Mouse (Mus musculus) mouse embryonic stem cell (cell line): Measurements from ENCODE around the gene Rad51b.

Experiments used
- in situ Hi-C, 2 experiments: fragments of 300-500 bp; cut with MboI; formaldehyde crosslinking; loops; 1 replicate in 1 of 2; 3 replicates in 1 of 2; pipeline ENCODE4 v1.14.3; 2019 to 2020; ENCODE audit warnings: low sequenced_read_pairs in 2 of 2, low pct_unique_long_range_greater_than_20kb in 1 of 2, mixed read lengths in 1 of 2; ENCODE audit not compliant: unreplicated experiment in 1 of 2

Gene Rad51b

DNA sequence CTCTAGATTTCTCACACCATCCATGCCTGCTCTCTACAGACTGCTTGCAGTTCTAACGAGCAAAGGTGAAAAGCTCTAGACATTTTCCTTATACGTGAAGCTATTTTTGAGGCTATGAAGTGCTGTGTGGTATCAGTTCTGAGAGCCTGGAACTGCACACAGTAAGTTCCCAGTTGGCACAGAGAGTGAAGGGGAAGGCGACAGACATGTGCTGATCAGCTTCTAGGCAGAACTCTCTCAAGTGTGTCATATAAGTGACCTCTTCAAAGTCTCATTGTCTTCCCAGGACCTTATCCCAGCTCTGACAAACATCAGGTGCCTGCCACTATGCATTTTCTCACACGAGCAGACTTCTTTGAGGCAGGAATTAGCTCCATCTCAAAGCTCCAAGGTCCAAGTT is 530.7 kb downstream of the Rad51b start:
- in situ Hi-C loops = no loop called here

- in situ Hi-C loops = no loop called here
These were observed 533.6 kb downstream of the Rad51b start for GRCm38 (mm10) chr12:79830686-79831085.

- in situ Hi-C loops = no loop called here
These were observed 535.5 kb downstream of the Rad51b start for GRCm38 (mm10) chr12:79832611-79833010.

DNA sequence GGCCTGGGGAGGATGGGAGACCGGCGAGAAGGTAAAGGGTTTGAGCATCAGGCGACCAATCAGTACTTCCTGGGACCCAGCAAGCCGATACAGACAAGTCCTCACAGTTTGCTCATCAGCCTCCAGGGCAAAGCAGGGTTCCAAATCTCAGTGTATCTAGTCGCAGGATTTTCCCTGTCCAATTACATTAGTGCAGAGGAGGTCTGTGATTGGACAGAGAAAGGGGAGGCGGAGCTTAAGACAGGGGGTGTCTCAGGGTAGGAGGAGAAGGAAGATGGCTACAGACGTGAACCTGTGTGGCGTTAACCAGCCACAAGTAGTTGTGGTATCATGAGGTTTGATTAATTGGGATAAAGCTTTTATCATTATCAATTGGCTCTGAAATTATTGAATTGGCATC is 538.4 kb downstream of the Rad51b start:
- in situ Hi-C loops = no loop called here

DNA sequence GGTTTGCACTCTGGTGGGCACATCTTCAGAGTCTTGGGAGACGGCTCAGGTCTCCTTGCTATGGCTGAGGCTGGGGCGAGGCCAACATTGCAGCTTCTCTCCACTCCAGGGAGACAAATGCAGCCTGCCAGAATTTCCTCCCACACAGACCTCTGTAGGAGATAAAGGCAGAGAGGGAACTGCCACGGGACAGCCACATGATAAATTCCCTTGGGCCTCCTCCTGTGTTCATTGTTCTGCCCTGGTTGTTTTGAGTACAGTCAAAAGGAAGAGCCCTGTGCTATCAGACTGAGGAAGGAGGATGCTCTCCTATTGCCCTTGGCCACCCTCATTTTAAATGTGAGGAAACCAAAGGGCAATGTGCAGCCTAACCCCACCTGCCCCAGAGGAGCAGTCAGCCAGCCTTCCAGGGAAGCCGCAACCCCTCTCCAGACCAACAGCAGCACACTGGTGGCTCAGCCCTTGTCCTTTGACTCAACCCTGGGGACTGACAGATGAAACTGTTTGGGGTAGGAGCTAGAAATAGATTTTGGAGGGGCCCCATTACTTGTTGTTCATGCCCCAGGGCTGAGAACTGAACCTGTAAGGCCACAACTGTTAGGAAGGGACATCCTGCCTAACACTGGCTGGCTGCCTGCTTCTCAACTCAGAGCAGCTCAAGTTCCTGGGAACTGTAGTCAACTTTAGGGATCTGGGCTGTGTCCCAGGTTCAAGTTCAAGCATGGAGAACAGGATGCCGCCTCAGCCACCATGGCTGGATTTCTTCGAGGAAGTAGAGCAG is 541.3 kb downstream of the Rad51b start:
- in situ Hi-C loops = no loop called here

GRCm38 (mm10) chr12:79839096-79839941 is 542.2 kb downstream of the Rad51b start:
- in situ Hi-C loops = no loop called here

DNA sequence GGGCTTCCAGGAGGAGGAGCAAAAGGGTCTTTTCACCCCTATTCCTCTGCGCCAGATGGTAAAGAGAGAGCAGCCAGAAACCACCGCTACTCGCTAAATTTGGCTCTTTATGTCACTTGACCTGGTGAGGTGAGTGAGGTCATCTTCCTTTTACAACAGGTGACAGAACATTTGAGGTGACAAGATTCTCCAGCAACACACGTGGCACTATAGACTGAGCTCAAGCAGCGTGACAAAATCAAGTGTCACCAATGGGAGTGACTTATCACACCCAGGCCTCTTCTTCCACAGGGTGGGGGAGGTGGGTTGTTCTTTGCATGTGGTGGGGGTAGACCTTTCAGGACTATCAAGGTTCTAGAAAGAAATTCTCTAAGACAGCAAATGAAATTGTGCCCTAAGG is 543.4 kb downstream of the Rad51b start:
- in situ Hi-C loops = no loop called here

- in situ Hi-C loops = no loop called here
These were observed 544.2 kb downstream of the Rad51b start for GRCm38 (mm10) chr12:79841248-79841647.

DNA sequence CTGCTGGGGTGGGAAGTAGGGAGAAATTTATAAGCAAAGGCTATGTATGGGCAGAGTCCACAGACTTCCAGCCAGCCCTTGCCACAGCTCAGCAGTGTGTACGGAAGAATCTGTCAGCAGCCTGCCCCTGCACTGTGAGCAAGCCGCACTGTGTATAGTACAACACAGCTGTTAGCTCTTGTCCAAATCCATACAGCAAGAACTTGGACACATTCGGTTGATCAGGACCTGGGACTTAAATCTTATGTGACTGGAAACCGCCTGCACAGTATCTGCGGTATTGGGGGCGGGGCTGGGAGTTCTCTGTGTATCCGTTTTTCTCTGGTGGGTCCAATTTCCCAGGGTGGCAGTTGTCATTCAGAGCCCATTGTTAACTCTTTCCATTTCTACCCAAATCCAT is 545.2 kb downstream of the Rad51b start:
- in situ Hi-C loops = no loop called here

DNA sequence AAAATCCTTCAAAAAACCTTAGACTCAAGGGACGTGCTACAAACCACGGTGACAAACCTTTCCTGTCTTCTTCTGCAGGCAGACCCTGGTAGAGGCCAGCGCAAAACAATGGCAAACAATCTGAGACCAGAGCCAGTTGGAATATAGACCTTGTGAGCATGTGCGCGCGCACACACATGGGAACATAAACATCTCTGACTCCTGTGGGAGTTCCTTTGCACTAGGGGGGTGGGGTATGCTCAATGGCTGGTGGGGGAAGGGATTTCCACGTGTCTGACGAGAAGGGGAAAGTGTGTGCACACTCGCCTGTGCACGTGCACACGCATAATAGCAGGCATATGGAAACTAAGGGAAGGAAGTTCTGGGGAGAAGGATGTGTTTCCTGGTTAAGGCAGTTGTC is 545.9 kb downstream of the Rad51b start:
- in situ Hi-C loops = no loop called here

- in situ Hi-C loops = no loop called here
These were observed 546.4 kb downstream of the Rad51b start for GRCm38 (mm10) chr12:79843496-79843895.

DNA sequence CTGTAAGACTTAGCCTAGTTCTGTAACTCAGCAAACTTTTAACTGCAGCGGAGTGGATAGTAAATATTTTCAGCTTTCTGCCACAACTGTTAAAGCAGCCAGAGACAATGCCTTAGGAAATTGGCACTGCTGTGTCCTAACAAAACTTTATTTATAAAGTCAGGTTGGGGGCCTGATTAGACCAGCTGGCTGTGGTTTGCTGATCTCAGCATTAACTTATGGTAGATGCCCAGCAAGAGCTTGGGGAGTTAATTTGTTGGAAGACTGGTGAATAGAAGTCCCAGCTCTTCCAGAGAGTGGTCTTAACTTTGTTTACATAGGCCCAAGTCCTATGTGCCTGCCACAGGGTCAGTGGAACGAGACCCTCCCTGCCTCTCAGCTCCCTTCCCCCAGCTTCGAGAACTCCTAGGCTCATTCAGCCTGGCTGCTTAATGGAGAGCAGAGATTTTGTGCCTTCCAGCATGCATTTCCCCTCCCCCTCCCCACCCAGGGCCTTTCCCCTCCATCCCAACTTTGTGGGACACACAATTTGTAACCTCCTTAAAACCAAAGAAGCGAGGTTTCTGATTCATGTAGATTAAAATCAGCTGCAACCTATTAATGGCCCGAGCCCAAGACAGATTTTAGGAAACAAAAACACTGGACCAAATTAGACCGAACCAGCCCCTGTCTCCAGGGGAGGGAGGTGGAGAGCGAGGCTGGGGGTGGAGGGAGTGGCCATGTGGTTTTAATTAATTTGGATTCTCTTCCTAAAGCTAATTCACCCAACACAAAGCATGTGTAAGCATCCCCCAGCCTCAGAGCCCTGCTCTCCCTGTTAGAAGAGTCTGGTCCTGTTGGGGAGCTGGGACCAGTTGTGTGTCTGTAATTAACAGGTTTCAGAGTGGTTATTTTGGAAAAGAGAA is 549.4 kb downstream of the Rad51b start:
- in situ Hi-C loops = no loop called here

DNA sequence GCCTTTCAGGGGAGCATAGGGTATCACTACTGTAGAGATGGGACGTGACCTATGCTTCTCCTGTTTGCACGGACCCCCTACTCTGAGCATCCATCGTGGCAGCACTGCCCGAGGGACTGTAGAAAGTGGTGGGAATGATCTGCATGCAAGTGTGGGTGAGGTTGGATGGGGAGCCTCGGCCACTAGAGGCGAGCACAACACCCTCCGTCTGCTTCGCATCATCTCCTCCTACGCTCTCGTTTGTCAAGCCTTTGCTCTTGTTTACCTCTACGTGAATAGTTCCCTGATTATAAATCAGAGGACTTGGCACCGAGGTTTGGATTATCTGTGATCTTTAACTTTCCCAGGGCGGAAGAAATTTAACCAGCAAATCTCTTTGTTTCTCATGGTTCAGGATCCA is 551.5 kb downstream of the Rad51b start:
- in situ Hi-C loops = no loop called here

DNA sequence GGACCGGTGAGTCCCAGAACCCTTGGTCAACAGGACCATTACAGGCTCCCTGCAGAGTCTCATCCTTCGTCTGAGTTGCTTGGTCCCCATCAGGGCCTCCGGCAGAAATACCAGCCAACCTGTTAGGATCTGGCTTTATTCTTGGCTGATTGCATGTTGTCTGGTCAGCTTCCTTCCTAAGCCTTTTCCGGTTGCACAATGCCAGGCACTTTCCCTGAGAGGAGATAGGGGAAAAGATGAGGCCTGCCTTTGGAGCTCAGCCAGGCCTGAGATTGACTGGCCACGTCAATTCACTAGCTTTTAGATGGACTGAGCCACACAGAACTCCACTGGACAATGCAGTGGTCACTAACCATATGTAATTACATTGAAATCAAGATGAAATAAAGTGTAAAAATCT is 552.9 kb downstream of the Rad51b start:
- in situ Hi-C loops = loop anchor here in 1 of 2 experiments (25.0 kb wide), 1 partner anchor 238 kb away; no protein-coding TSS in a partner anchor

- in situ Hi-C loops = loop anchor here in 1 of 2 experiments (25.0 kb wide), 1 partner anchor 240 kb away; no protein-coding TSS in a partner anchor
These were observed 554.8 kb downstream of the Rad51b start for GRCm38 (mm10) chr12:79851898-79852297.

- in situ Hi-C loops = loop anchor here in 1 of 2 experiments (25.0 kb wide), 1 partner anchor 240 kb away; no protein-coding TSS in a partner anchor
These were observed 555.5 kb downstream of the Rad51b start for GRCm38 (mm10) chr12:79852606-79853005.

DNA sequence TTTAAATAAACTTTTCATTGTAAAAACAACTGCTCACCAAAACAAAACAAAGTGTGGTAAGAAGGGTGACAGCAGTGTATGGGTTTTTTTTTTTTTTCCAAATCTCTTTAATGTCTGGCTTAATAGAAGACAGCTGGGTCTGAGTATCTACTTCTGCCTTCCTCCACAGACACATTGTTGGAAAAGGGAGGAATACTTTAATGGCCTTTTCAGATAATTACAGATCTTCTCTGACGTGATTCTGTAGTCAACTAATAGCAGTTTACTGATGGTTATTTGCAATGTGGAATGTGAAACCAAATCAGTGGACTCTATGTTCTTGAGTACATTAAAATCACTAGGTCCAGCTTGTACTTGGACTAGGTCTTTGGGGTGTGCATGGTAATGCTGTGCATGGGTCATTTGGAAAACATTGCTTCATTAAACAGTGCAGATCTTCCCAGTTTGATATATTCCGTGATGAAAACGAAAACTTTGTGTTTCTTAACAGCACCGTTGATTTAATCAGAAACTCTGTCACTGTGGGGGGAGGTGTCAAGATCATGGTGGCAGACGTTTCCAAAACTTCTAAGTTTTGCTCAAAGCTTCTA is 556.9 kb downstream of the Rad51b start:
- in situ Hi-C loops = loop anchor here in 1 of 2 experiments (25.0 kb wide), 1 partner anchor 242 kb away; no protein-coding TSS in a partner anchor

DNA sequence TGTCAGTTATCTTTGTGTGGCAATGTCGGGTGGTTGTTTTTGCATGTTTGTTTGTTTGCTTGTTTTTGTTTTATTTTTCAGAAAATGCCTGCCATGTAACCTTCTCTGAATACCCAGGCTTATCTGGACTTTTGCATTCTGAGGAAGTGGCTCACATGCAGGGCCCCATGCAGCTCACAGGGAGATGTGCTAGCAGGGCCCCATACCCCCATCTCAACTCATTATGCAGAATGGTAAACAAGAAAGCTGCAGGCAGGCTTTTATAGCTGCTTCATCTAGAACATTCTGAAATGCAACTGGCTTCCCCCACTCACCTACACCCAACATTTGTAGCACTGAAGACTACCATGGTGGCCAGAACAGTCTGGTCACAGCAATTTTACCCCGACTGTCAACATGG is 557.4 kb downstream of the Rad51b start:
- in situ Hi-C loops = loop anchor here in 1 of 2 experiments (25.0 kb wide), 1 partner anchor 242 kb away; no protein-coding TSS in a partner anchor
